Mouse (Mus musculus): ENCODE results near the gene Lnpep.
"Not testable (repeated sequence)": the region's sequence is repeated elsewhere in the genome, so short reads cannot be mapped to it uniquely, and the experiment has no call there.

The Lnpep gene

DNA sequence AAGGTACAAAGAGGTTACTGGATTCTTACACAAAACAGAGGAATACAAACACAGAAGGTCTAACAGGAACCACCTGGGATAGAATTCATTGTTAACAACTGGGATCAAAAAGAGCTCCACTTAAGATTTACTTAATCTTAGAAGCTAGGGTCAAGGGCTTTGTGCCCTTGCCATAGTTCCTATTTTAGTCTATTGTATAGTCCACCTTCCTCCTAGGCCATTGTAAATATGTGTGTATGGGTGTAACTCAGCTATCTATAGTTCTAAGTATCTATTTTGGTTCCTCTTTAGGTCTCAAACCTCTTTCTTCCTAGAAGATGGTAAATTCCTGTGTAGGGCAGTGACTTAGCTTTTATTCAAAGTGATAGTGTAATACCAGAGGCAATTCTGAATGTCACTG, 128.6 kb downstream of the Lnpep start:
- DNase-seq (ENCODE audit: low read depth, low spot score): not testable (repeated sequence)

DNA sequence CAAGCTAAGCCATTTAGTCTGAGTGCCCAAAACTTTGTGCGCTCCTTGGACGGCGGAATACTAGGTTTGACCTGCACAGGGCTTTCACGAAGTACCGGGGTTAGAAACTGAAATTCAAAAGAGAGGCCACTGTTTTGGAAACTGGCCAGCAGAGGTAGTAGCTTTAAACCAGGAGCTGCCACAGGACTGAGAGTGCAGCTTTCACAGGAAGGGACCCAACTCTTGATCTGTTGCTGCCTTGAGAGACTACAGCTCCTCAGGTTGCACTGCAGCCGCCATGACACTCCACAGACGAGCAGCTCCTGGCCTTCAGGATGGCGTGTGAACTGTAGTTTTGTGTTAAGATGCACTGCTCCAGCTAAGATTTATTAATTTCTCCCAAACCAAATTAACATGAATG, 132.7 kb downstream of the Lnpep start:
- DNase-seq (ENCODE audit: low read depth, low spot score): no peak

DNA sequence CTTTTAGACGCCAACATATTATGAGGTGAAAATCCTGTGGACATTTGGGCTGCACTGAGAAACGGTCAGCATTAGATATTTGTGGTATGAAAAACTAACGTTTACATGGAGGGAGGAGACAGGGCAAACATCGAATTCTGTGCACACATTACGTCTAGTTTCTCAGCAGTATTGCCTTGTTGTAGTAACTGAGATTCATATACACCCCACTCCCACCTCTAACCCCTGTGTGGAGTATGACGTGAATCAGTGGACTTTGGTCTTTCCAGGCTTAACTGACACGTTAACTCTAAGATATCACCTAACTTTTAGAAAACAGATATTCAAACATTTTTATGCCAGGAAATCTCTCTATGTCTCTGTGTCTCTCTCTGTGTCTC, 133.2 kb downstream of the Lnpep start:
- no peak for DNase-seq (ENCODE audit: low read depth, low spot score)

DNA sequence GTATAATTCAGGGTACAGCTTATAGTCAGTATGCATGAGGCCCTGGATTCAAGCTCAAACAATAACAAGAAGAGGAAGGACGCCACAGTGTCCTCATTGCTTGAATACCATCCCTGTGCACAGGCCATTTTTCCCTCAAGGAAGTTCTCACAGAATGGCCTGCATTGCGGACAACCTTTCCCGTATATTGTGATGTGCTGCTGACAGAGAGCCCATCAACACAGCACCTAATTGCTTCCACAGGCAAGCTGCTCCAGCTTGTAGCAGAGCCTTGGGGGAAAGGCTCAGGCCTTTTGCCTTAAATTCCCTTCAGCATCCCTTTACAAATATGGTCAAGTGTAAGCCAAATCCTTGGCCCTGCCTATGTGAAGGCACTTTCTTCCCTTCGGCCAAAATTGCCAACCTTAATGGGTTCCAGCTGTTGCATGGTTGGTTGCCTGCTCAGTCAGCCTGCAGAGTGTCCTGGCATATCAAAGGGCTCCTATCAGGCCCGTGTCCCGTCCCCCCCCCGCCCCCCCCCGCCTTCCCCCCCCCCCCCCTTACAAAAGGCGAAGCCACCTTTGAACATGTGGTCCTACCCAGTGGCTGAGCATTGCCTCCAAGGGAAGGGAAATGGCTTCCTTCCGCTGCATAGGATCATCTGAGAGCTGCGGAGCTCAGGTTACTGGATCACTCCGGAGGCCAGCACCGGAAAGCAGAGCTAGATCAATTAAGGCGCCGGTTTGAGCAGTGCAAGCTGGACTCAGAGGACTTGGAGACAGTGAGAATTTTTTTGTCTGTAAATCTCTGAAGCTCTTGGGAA, 133.8 kb downstream of the Lnpep start:
- DNase-seq (ENCODE audit: low read depth, low spot score): no peak

DNA sequence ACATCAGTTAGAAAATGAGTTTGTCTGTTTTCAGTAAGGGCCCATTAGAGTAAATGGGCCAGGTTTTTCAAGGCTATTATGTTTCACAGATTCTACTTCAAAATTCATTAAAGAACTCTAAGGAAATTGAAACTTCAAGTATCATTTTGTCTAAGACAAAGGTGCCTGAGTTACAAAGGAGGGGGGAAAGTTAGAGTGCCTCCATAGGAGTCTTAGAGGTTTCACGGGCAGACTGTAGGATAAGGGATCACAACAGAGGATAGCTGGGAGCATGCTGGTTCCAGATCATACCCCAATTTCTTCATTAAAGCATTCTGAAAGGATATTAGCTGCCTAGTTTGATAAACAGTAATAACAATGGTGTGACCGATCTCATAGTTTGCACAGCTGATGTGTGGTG, 139.1 kb downstream of the Lnpep start:
- DNase-seq (ENCODE audit: low read depth, low spot score): no peak

All from brain, embryonic 18.5 days (tissue).